Mouse (Mus musculus) embryonic facial prominence, embryonic 11.5 days (tissue): ENCODE results near the gene Srsf1. TPM values are rescaled to one million over a fixed set of nuclear protein-coding genes. Genes with fewer than 3 reads are reported as not detected.
"Not testable (repeated sequence)": the region's sequence is repeated elsewhere in the genome, so short reads cannot be mapped to it uniquely, and the experiment has no call there.

Experiments used
- ATAC-seq: fragments of 200-750 bp; cut with Nextera tagmentation; replicated peaks from 2 replicates; pipeline ENCODE4 v1.8.0; 2017; ENCODE audit warnings: low read depth; ENCODE audit not compliant: insufficient number of reproducible peaks, low FRiP score, low TSS enrichment
- DNase-seq: peaks from one replicate; pipeline ENCODE4 v3.0.0-alpha.2; 2015; ENCODE audit warnings: low spot score
- H3K27ac ChIP-seq: fragments of 300-500 bp; sonication (generic); replicated peaks from 2 replicates; pipeline ENCODE4 v1.5.1; 2014; ENCODE audit warnings: mild to moderate bottlenecking, low read depth, low read length, control low read depth
- H3K27me3 ChIP-seq: fragments of 300-500 bp; sonication (generic); 2 replicates; pipeline ENCODE4 v1.6.1; 2014; ENCODE audit warnings: mild to moderate bottlenecking, low read length, moderate library complexity, mixed read lengths; ENCODE audit not compliant: control insufficient read depth, insufficient read depth
- H3K36me3 ChIP-seq: fragments of 300-500 bp; sonication (generic); replicated peaks from 2 replicates; pipeline ENCODE4 v1.6.1; 2014; ENCODE audit warnings: low read depth, mild to moderate bottlenecking, low read length, moderate library complexity, mixed read lengths; ENCODE audit not compliant: control insufficient read depth, insufficient read depth
- H3K4me1 ChIP-seq: fragments of 300-500 bp; sonication (generic); 2 replicates; pipeline ENCODE4 v1.6.1; 2014; ENCODE audit warnings: low read length, mixed read lengths; ENCODE audit not compliant: control insufficient read depth, insufficient read depth
- H3K4me2 ChIP-seq: fragments of 300-500 bp; sonication (generic); 2 replicates; pipeline ENCODE4 v1.6.1; 2014; ENCODE audit warnings: low read depth, mild to moderate bottlenecking, control low read depth, low read length, moderate library complexity
- H3K4me3 ChIP-seq: fragments of 300-500 bp; sonication (generic); 2 replicates; pipeline ENCODE4 v1.5.1; 2014; ENCODE audit warnings: low read depth, low read length, control low read depth
- H3K9ac ChIP-seq: fragments of 300-500 bp; sonication (generic); replicated peaks from 2 replicates; pipeline ENCODE4 v1.6.1; 2014; ENCODE audit warnings: mild to moderate bottlenecking, control low read depth, low read length
- H3K9me3 ChIP-seq: fragments of 300-500 bp; sonication (generic); replicated peaks from 2 replicates; pipeline ENCODE4 v1.6.1; 2016; ENCODE audit warnings: mild to moderate bottlenecking, low read length, inconsistent platforms, mixed read lengths; ENCODE audit not compliant: control insufficient read depth
- WGBS: fragments of 180-500 bp; shearing (Covaris S2); extraction: QIAGEN DNeasy Blood & Tissue Kit; methylation state at CpG from one replicate; pipeline ENCODE4 v1.1.7; 2014; 5-methylcytosine and 5-hydroxymethylcytosine counted together
- polyA plus RNA-seq: library from polyadenylated mRNA; unstranded; fragments of >200 nt; fragmentation: Nextera tagmentation; extraction: Ambion mirVana; gene quantifications from 2 replicates; pipeline ENCODE4 v1.2.1, GENCODE M21; 2014

Gene Srsf1
- polyA plus RNA-seq, 1 experiment from 2014 or later = 569 TPM

DNA sequence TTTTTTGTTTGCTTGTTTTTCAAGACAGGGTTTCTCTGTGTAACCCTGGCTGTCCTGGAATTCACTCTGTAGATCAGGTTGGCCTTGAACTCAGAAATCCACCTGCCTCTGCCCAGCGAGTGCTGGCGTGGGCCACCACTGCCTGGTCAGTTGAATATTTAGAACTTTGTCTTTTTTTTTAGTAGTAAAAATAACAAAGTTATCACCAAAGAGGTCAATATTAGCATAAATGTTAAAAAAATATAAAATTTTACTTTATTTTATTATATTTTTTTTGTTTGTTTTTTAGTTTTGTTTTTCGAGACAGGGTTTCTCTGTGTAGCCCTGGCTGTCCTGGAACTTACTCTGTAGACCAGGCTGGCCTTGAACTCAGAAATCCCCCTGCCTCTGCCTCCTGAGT lies 2.0 kb upstream of the Srsf1 start:
- not testable (repeated sequence) for H3K4me2 ChIP-seq, H3K9ac ChIP-seq, DNase-seq, H3K4me1 ChIP-seq, ATAC-seq, H3K4me3 ChIP-seq, H3K36me3 ChIP-seq, H3K27ac ChIP-seq, H3K9me3 ChIP-seq, H3K27me3 ChIP-seq
- 97% methylated on average over 3 of the region's 3 CpGs for WGBS

GRCm38 (mm10) chr11:88045878-88046277 lies 1.3 kb upstream of the Srsf1 start:
- Histone ChIP-seq H3K9ac (no peak overlapping the region; the same call in 1 of the 2 replicates), H3K4me2 (no peak overlapping the region), H3K36me3 (no peaks in the 10 kb centered on the region; the same call in 1 of the 2 replicates), H3K9me3 (no peaks in the 10 kb centered on the region), H3K4me3 (peak overlapping the region; percentile 100; the same call in 1 of the 2 replicates), H3K27me3 (no peaks in the 10 kb centered on the region), H3K27ac (no peak overlapping the region), H3K4me1 (no peaks in the 10 kb centered on the region)
- WGBS = 88% methylated on average over 4 of the region's 4 CpGs
- DNase-seq (no peak), ATAC-seq (no peak)

DNA sequence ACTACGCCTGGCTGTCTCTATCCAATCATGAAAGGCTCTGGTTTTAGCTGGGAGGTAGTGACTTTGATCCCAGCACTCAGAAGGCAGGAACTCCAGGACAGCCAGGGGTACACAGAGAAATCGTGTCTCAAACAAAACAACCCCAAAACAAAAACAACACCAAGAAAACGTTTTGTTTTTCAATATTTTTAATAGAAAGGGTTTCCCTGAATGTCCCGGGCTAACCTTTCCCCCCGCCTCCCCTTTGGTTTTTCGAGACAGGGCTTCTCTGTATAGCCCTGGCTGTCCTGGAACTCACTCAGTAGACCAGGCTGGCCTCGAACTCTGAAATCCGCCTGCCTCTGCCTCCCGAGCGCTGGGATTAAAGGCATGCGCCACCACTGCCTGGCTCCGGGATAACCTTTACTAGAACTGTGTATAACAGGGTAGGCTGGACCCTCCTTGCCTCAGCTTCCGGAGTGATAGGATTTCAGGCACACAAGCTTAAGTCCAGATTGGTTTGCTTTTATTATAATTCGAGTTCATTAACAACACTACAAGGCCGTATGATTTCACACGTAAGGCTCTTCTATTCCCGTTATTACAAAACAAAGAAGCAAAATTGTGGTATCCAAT lies 743 bp upstream of the Srsf1 start:
- no peaks in the 10 kb centered on the region for H3K27me3 ChIP-seq
- ATAC-seq (no peak), DNase-seq (no peak)
- H3K27ac ChIP-seq = no peak overlapping the region
- 63% methylated on average over 17 of the region's 17 CpGs for WGBS
- H3K4me2 ChIP-seq = peak overlapping the region; percentile 29
- H3K36me3 ChIP-seq = no peaks in the 10 kb centered on the region; the same call in 1 of the 2 replicates
- peak overlapping the region; percentile 100 for H3K9ac ChIP-seq
- H3K4me1 ChIP-seq = no peaks in the 10 kb centered on the region
- peak overlapping the region; percentile 100 for H3K4me3 ChIP-seq
- no peaks in the 10 kb centered on the region for H3K9me3 ChIP-seq

GRCm38 (mm10) chr11:88047871-88048531 lies 828 bp downstream of the Srsf1 start:
- Histone ChIP-seq H3K4me2 (peak overlapping the region; percentile 44), H3K27me3 (no peaks in the 10 kb centered on the region), H3K27ac (peak overlapping the region; percentile 100), H3K4me1 (no peaks in the 10 kb centered on the region), H3K9ac (peak overlapping the region; percentile 100), H3K9me3 (no peaks in the 10 kb centered on the region), H3K4me3 (peak overlapping the region; percentile 100), H3K36me3 (no peaks in the 10 kb centered on the region; the same call in 1 of the 2 replicates)
- ATAC-seq = peak; percentile 67
- DNase-seq = peak; percentile 76
- 0% methylated on average over 57 of the region's 76 CpGs for WGBS

DNA sequence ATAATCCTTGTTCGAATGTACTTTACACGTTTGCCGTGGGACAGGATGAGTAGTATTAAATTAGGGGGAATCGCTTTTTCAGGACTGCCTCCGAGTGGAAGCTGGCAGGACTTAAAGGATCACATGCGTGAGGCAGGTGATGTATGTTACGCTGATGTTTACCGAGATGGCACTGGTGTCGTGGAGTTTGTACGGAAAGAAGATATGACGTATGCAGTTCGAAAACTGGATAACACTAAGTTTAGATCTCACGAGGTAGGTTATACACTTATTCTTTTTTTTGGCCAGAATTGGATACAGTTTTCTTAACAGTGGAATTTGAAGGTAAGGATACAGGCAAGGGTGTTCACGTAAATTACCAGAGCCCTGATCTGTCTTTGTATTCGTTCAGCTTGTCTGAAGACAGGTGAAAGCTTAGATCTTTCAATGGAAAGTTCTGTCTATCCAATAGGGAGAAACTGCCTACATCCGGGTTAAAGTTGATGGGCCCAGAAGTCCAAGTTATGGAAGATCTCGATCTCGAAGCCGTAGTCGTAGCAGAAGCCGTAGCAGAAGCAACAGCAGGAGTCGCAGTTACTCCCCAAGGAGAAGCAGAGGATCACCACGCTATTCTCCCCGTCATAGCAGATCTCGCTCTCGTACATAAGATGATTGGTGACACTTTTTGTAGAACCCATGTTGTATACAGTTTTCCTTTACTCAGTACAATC lies 1.9 kb downstream of the Srsf1 start:
- WGBS = 29% methylated on average over 26 of the region's 26 CpGs
- H3K27ac ChIP-seq = no peak overlapping the region
- peak overlapping the region; percentile 44 for H3K4me2 ChIP-seq
- DNase-seq (no peak), ATAC-seq (no peak)
- no peaks in the 10 kb centered on the region for H3K9me3 ChIP-seq
- H3K27me3 ChIP-seq = no peaks in the 10 kb centered on the region
- peak overlapping the region; percentile 100 for H3K9ac ChIP-seq
- H3K4me1 ChIP-seq = no peaks in the 10 kb centered on the region
- H3K4me3 ChIP-seq = peak overlapping the region; percentile 100
- H3K36me3 ChIP-seq = no peaks in the 10 kb centered on the region; the same call in 1 of the 2 replicates

DNA sequence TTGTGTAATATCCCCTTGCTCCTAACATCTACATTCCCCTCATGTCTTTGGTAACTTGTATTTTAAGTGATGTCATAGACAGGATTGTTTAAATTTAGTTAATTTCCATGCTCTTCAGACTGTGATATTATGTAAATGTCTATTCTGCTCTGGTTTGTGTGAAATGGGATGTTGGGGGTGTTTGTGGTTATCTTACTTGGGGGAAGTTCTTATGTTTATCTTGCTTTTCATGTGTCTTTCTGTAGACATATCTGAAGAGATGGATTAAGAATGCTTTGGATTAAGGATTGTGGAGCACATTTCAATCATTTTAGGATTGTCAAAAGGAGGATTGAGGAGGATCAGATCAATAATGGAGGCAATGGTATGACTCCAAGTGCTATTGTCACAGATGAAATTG lies 2.6 kb downstream of the Srsf1 start:
- no peak for ATAC-seq
- Histone ChIP-seq H3K27me3 (no peaks in the 10 kb centered on the region), H3K4me3 (peak overlapping the region; percentile 100), H3K36me3 (no peaks in the 10 kb centered on the region; the same call in 1 of the 2 replicates), H3K4me1 (no peaks in the 10 kb centered on the region), H3K27ac (no peak overlapping the region), H3K9me3 (no peaks in the 10 kb centered on the region), H3K4me2 (peak overlapping the region; percentile 44), H3K9ac (no peak overlapping the region)
- no peak for DNase-seq

- no peak overlapping the region for H3K4me2 ChIP-seq
- WGBS = 76% methylated on average over 4 of the region's 4 CpGs
- H3K4me3 ChIP-seq = no peak overlapping the region
- no peaks in the 10 kb centered on the region; the same call in 1 of the 2 replicates for H3K36me3 ChIP-seq
- no peak for ATAC-seq
- H3K4me1 ChIP-seq = no peaks in the 10 kb centered on the region
- H3K9me3 ChIP-seq = no peaks in the 10 kb centered on the region
- DNase-seq = no peak
- H3K9ac ChIP-seq = no peak overlapping the region
- H3K27me3 ChIP-seq = no peaks in the 10 kb centered on the region
- H3K27ac ChIP-seq = no peak overlapping the region
These were observed 5.5 kb downstream of the Srsf1 start for GRCm38 (mm10) chr11:88052638-88053037.

- ATAC-seq (no peak), DNase-seq (no peak)
- H3K4me1 ChIP-seq = no peaks in the 10 kb centered on the region
- no peaks in the 10 kb centered on the region for H3K9me3 ChIP-seq
- H3K36me3 ChIP-seq = no peaks in the 10 kb centered on the region; the same call in 1 of the 2 replicates
- no peak overlapping the region for H3K4me3 ChIP-seq
- no peak overlapping the region for H3K4me2 ChIP-seq
- H3K27me3 ChIP-seq = no peaks in the 10 kb centered on the region
- H3K27ac ChIP-seq = no peak overlapping the region
- no peak overlapping the region for H3K9ac ChIP-seq
- WGBS = 63% methylated on average over 3 of the region's 3 CpGs
These were observed 6.6 kb downstream of the Srsf1 start for GRCm38 (mm10) chr11:88053821-88054220.
